Mouse (Mus musculus) thymus, adult 2 months (tissue): ENCODE results near the gene Bpifc.

ENCODE experiments used
- CTCF ChIP-seq: fragments of 200-500 bp; IDR thresholded peaks from 2 replicates; pipeline ENCODE4 v1.5.1; 2012; ENCODE audit warnings: mild to moderate bottlenecking, control low read depth, low read length, moderate library complexity, borderline replicate concordance; ENCODE audit not compliant: control insufficient read depth, poor library complexity, insufficient read depth; ENCODE audit errors: extremely low read depth
- POLR2A ChIP-seq: fragments of 200-500 bp; IDR thresholded peaks from 2 replicates; pipeline ENCODE4 v1.6.1; 2012; ENCODE audit warnings: mild to moderate bottlenecking, low read length, control low read depth, moderate library complexity; ENCODE audit not compliant: control insufficient read depth, poor library complexity, insufficient read depth; ENCODE audit errors: extremely low read depth

DNA sequence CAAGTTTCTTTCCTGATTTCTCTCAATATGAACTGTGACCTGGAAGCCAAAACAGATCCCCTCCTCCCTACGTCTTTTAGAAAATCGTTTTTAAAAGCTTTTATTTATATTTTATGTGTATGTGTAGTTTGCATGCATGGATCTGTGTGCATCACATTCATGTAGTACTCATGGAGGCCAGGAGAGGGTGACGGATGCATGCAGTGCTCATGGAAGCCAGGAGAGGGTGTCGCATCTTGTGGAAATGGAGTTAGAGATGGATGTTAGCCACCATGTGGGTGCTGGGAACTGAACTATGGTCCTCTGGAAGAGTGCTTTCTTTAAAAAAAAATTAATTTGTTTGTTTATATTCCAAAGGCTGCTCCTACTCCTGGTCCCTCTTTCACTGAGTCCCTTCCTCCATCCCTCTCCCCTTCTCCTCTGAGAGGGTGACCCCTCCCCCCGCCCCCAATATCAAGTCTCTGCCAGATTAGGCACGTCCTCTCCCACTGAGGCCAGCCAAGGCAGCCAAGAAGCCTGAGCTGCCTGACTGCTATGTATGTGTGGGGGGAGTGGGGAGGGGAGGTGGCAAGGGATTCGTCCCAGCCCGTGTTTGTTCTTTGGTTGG is 44.7 kb upstream of the Bpifc start:
- TF ChIP-seq POLR2A (no peak), CTCF (no peak)
